In the genomic region with DNA sequence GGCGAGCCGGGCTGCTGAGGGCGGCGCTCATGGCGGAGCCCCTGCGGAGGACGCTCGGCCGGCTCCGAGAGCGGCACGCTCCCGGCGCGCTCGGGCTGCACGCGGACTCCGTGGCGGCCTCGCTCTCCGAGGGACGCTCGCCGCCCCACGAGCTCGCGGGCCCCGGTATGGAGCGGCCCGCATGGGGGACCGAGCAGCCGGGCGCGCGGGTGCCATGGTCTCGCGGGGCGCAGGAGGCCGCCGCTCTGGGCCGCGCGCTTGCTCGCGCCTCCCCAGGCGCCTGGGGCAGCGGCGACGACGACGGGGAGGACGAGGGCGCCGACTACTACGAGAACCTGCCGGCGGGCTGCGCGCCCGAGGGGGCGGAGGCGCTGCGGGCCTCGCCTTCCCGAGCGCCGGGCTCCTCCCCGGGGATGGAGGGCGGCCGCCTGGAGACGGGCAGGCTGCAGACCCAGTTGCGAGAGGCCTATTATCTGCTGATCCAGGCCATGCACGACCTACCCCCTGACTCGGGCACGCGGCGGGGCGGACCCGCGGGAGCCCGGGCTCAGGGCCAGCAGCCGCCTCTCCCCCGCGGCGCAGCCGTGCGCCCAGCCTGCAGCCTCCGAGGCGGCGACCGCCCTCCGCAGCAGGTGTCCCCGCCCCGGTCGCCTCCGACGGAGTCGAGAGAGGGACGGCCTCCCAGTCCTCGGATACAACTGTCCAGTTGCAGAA, we compare ENCODE assay signal across 8 mouse cellular contexts. TPM values are rescaled to one million over a fixed set of nuclear protein-coding genes. Genes with fewer than 3 reads are reported as not detected.
DNase-seq lines count a peak whose midpoint lies in the region; ATAC-seq lines count a peak whose summit lies in the region.

No protein-coding gene starts in this region.

- no peaks in the 10 kb centered on the region for H3K36me3 ChIP-seq in lung, embryonic 15.5 days

- peak overlapping the region; percentile 62 for H3K4me3 ChIP-seq in lung, embryonic 15.5 days

- H3K4me2 ChIP-seq in lung, embryonic 15.5 days: peak overlapping the region; percentile 82

- DNase-seq in ES-CJ7 (ENCODE audit: low read depth, low spot score): peak; percentile 36
- DNase-seq in cerebellum, adult 11 months: peak; percentile 8
- DNase-seq in forelimb bud, embryonic 11.5 days (ENCODE audit: low read depth, low spot score): peak; percentile 23
- peak; percentile 92 for DNase-seq in heart, postnatal 4 days
- DNase-seq in layer of hippocampus, adult 8-10 months (ENCODE audit: low spot score in 2 of 2): peak; percentile 42 to 45
- peak; percentile 79 for DNase-seq in ovary, postnatal 14 days (ENCODE audit: low spot score)
- DNase-seq in thymus, postnatal 4 days: peak; percentile 67

- H3K27ac ChIP-seq in lung, embryonic 15.5 days: peak overlapping the region; percentile 98

- peak overlapping the region; percentile 79 for H3K9ac ChIP-seq in lung, embryonic 15.5 days

- peak; percentile 84 for ATAC-seq in lung, embryonic 15.5 days (ENCODE audit: borderline replicate concordance, extremely low read depth, low FRiP score, low TSS enrichment)

- peaks cover 47% of the 10 kb centered on the region for H3K4me1 ChIP-seq in lung, embryonic 15.5 days

- no peaks in the 10 kb centered on the region for H3K9me3 ChIP-seq in lung, embryonic 15.5 days

- WGBS in lung, embryonic 15.5 days: under 1% methylated on average over 101 of the region's 101 CpGs

- no peaks in the 10 kb centered on the region for H3K27me3 ChIP-seq in lung, embryonic 15.5 days

RNA-seq across cellular contexts. Expression of a gene that starts 0.5 kb away (rescaled TPM):
- 10 to 100 TPM; 33.2 to 35.2 TPM for total RNA-seq in heart, postnatal 4 days (2021)
- 1 to 10 TPM; 3.0 to 4.3 (median 3.6) TPM for total RNA-seq in layer of hippocampus, adult 8-10 months (2022)
- polyA plus RNA-seq in lung, embryonic 15.5 days (2015; fragmentation: Nextera tagmentation; extraction: Ambion mirVana): 1.8 and 2.3 TPM in 2 replicates

RNA-seq across cellular contexts. Expression of a gene that starts 50.3 kb away (rescaled TPM):
- total RNA-seq in heart, postnatal 4 days (2021): 10 to 100 TPM; 24.8 to 25.5 TPM
- total RNA-seq in layer of hippocampus, adult 8-10 months (2022): 10 to 100 TPM; 31.8 to 38.5 (median 33.2) TPM
- polyA plus RNA-seq in lung, embryonic 15.5 days (2015; fragmentation: Nextera tagmentation; extraction: Ambion mirVana): 50.4 and 52.4 TPM in 2 replicates

Comparison
In these comparisons a context has a peak if more than half of its experiments do, and no peak if none do; other contexts are left out.
1. Peak in every context shown above with its lines: DNase-seq, ATAC-seq, H3K4me3 ChIP-seq and H3K27ac ChIP-seq.
2. DNase-seq: peak in every context shown above with its lines; median percentile 92 in heart, postnatal 4 days; 79 in ovary, postnatal 14 days; 67 in thymus, postnatal 4 days; 44 in layer of hippocampus, adult 8-10 months; 36 in ES-CJ7; 23 in forelimb bud, embryonic 11.5 days; 8 in cerebellum, adult 11 months.
3. RNA of a gene that starts 0.5 kb away (total RNA-seq): 33.2 to 35.2 TPM in heart, postnatal 4 days; 3.0 to 4.3 TPM in layer of hippocampus, adult 8-10 months; every median in the first group is over 4 times any median in the second.